Mouse (Mus musculus): ENCODE data around the gene Eif2s1. TPM values are rescaled to one million over a fixed set of nuclear protein-coding genes. Genes with fewer than 3 reads are reported as not detected.
"Not testable (repeated sequence)": the region's sequence is repeated elsewhere in the genome, so short reads cannot be mapped to it uniquely, and the experiment has no call there.

Gene Eif2s1
- polyA plus RNA-seq, 2 experiments from 2014 or later = 189 to 200 TPM

DNA sequence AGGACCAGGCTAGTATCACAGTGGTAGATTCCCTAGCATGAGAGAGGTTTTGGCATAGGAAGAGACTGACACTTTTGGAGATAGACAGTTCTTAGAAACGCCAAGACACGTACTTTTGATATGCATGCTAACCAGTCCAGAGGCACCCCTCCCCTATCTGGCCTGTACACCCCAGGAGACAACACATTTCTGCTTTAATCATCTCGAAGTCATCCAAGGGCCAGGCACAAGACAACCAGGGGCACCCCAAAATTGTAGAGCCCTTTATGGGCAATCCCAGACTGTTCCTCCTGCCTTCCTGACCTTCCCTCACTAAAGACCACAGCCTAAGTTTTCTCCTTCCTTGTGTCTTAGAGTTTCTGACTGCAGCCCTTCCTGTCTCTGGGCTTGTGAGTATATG is 53.9 kb downstream of the Eif2s1 start:
- ATAC-seq = no peak

DNA sequence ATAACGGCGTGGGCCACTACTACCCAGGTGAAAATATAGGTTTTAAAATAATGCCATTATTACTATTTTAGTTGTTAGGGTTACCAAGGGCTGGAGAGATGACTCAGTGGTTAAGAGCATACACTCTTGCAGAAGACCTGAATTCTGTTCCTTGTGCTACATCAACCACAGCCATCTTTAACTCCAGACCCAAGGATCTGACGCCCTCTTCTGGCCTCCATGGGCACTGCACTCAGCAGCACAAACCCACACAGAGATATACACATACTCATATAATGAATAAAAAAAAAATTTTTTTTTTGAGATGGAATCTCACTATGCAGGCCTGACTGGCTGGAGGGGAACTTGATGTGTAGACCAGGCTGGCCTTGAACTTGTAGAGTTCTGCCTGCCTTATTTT is 54.7 kb downstream of the Eif2s1 start:
- ATAC-seq = no peak

DNA sequence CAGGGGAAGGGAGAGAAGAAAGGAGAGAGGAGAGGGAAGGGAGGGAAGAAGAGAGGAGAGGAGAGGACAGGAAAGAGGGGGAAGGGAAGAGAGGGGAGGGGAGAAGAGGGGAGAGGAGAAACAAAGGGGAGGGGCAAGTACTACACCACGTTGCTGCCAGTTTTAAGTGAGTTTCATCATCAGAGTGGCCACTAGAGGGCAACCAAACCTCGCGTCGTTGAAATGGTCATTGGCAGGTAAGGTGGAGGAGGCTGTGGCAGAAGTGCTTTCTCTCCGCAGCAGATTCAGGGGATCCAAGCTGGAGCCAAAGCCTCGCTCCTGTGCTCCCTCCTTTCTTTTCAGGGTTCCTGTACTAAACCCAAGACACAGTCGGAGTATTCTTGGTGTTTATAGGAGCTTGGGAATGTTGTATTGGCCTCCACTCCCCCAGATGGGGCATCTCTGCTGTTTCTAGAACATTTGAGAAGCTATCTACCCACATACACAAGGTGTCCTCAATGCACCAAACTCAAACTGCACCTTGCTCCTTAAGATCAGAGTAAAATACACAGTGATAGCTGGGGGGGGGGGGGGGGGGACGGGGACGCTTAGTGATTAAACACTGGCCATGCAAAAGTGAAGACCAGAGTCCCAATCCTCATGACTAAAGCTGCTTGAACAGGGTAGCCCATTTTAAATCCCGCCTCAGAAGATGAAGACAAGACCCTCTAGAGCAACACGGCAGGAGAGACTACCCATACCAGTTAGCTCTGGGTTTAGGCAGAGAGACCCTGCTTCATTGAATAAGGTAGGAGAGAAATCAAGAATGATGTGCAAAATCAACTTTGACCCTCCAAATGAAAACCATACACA is 56.8 kb downstream of the Eif2s1 start:
- peak; percentile 85 for ATAC-seq

DNA sequence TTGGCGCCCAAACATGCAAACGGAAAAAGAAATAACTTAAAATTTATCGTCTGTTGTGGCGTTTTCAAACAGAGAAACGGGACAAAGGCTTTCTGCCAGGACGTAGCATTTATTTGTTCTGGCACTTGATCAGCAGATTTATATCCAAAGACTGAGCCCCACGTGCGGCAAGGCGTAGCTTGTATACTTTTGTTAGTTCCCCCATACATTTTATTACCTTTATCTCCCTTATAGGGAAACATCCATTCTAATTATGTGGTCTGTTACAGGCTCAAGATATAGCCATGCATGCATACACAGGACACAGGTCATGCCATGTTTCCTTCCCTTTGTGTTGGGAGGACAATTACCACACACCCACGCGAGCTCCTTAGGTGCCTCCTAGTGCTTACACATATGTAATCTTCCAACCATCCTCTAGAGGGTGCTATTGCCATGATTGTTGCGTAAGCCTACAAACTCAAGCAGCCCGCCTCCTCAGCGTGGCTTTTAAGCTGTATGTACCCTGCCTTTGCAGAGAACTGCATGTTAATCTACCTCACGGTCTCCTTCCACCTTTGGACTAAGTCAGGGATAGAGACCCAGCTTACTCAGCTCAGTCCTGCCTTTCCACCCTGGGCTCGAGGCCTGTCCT is 57.6 kb downstream of the Eif2s1 start:
- ATAC-seq = peak; percentile 88

DNA sequence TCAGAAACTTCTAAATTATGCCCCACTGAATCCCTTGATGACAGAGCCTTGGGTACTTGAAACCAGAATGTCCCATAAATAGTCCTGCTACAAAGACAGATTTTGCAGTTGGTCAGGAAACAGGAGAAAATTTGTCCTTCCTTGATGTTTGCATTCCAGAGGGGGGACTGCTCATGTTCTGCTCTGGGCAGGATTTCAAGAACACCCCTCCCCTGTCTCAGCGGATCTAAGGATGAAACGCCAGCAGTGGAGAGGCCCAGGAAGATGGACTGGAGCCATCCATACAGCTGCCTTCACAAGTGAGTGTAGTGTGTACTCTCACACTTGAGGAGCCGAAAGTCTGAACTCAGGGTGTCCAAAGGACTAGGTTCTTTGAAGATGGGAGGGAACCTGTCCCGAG is 59.8 kb downstream of the Eif2s1 start:
- ATAC-seq = no peak

DNA sequence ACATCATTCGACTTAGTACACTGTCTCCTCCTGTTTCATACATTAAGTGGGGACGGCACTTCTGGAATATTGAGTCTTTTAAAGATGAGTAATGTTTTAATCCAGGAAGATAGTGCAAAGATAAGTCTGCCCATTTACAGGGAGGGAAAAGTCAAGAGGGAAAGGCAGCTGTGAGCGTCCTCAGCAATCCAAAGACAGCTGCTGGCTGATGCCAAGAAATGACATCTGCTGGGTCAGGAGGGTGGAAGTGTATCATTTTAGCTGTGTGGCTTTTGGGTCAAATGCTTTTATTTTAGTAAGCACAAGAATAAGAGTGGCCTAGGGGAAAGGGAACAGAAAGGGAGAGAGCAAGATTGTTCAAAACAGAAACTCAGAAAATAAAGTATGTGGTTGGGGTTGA is 60.4 kb downstream of the Eif2s1 start:
- ATAC-seq = no peak

DNA sequence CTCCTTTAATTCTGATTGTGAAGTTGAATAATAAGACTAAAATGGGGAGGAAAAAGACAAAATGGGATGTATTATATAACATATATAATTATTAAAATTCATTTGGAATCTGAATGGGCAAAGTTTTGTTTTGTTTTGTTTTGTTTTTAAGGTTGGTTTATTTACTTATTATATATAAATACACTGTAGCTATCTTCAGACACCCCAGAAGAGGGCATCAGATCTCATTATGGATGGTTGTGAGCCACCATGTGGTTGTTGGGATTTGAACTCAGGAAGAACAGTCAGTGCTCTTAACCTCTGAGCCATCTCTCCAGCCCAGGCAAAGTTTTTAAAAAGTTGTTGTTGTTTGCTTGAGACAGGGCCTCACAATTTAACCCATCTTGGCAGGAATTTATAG is 61.4 kb downstream of the Eif2s1 start:
- ATAC-seq = not testable (repeated sequence)

DNA sequence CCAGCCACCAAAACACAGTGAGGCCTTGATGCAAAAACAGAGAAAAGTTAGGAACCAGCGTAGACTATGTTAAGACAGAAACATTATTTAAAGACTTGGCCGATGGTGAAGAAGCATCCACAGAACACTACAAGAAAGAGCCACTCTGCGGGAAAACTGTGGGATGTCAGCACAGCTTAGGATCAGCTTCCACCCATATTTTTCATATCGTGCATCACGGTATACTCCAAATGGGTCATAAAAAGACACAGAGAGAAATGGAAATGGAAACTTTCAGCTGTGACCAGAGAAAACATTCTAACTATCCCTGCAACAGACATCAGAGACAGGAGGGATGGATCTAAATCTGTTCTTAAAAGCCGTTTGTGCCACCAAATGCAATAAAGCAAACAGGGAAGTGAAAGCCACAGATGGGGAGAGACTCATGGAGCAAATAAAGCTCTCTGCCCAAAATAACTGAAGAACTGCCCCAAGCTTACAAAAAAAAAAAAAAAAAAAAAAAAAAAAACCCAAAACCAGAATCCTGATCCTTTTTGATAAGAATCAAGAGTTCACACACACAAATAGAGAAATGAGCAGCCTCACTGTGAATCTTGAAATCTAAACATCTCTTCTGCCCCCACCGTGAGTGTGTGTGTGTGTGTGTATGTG is 62.0 kb downstream of the Eif2s1 start:
- ATAC-seq = no peak

DNA sequence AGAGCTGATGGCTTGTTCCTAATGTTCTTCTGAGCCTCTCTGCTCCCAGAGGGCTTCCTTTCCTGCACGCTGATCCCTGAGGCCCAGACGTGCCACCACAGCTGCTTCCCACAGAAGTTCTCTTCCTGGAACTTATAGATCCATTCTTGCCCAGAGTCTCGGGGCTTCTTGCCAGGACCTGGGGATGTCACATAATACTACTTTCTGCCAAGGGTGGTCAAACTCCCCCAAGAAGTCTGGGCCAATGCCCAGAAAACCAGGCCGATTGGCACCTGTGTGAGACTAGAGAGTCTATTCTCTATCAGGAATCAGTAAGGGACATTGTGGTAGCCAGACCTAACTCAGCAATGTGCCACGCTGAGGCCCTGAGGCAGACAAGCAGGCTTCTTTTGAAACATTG is 65.7 kb downstream of the Eif2s1 start:
- no peak for ATAC-seq

DNA sequence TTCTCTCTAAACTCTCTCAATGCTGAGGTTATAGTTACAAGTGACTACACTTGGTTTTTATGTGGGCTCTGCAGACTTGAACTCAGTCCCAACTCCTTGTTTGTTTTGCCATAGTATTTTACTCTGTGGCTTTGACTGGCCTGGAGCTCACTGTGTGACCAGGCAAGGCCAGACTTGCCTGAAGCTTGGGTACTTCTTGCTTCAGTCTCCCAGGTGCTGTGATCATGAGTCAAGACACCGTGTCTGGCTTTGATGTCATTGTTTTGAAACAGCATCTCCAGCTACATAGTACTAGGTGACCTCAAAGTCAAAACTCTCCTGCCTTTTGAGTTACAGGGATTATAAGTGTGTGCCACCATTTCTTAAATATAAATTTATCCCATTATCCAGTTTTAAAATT is 68.3 kb downstream of the Eif2s1 start:
- no peak for ATAC-seq

DNA sequence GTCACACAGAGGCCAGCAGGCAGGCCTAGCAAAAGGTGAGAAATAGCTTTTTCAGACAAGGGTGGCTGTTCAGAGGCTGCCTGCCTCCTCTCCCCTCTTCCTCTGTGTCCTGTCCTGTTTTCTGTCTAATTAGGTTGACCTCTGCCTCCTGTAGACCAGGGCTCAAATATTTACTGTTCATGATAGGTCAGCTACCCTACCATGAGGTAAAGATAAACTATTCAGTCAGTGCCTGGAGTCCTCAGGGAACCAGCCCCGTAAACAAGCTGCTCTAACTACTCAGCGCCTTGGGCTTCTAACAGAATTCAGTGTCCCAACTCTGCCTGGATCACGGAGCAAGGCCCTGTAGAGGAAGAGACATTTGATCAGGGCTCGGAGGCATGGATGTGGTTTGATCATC is 74.9 kb downstream of the Eif2s1 start:
- ATAC-seq = no peak

Other genes with a start within 250 kb of the Eif2s1 start
- under 1 TPM in 1 of 2 experiments, not detected in 1; 0.46 TPM for gene Fam71d, start 170.3 kb upstream of the Eif2s1 start, polyA plus RNA-seq (2017; shearing (Covaris generic))
- gene Mpp5, start 112.9 kb upstream of the Eif2s1 start, polyA plus RNA-seq (2017; shearing (Covaris generic)) = 10 to 100 TPM; 14.3 to 18.0 TPM
- 100 to 1,000 TPM; 240 to 257 TPM for gene Atp6v1d, start 181 bp upstream of the Eif2s1 start, polyA plus RNA-seq (2017; shearing (Covaris generic))
- under 1 TPM in 1 of 2 experiments, not detected in 1; 0.39 TPM for gene Plek2, start 45.1 kb downstream of the Eif2s1 start, polyA plus RNA-seq (2017; shearing (Covaris generic))
- gene Tmem229b, start 145.8 kb downstream of the Eif2s1 start, polyA plus RNA-seq (2017; shearing (Covaris generic)) = 10 to 100 TPM; 33.4 to 52.5 TPM
- gene Plekhh1, start 167.3 kb downstream of the Eif2s1 start, polyA plus RNA-seq (2017; shearing (Covaris generic)) = under 1 TPM in 1 of 2 experiments, not detected in 1; 0.12 TPM
- gene Pigh, start 227.8 kb downstream of the Eif2s1 start, polyA plus RNA-seq (2017; shearing (Covaris generic)) = 10 to 100 TPM; 31.8 to 35.7 TPM

Data from CD4-positive, CD25-positive, alpha-beta regulatory T cell, adult 4 months (primary cell).